Mouse (Mus musculus) midbrain, postnatal 0 days (tissue): ENCODE data around the gene Adam17. TPM values are rescaled to one million over a fixed set of nuclear protein-coding genes. Genes with fewer than 3 reads are reported as not detected.

Source experiments
- ATAC-seq: fragments of 200-750 bp; cut with Nextera tagmentation; 2 replicates; pipeline ENCODE4 v1.8.0; 2017; ENCODE audit warnings: moderate number of reproducible peaks, mild to moderate bottlenecking, moderate TSS enrichment, moderate library complexity; ENCODE audit not compliant: low FRiP score
- DNase-seq: peaks from one replicate; pipeline ENCODE4 v3.0.0-alpha.2; 2015; ENCODE audit warnings: low spot score
- H3K27ac ChIP-seq: fragments of 300-500 bp; sonication (generic); 2 replicates; pipeline ENCODE4 v1.5.1; 2014; ENCODE audit warnings: low read depth, mild to moderate bottlenecking, low read length, mixed read lengths
- H3K27me3 ChIP-seq: fragments of 300-500 bp; sonication (generic); 2 replicates; pipeline ENCODE4 v1.6.1; 2014; ENCODE audit warnings: low read length, control low read depth, mixed read lengths; ENCODE audit not compliant: insufficient read depth
- H3K36me3 ChIP-seq: fragments of 300-500 bp; sonication (generic); 2 replicates; pipeline ENCODE4 v1.6.1; 2014; ENCODE audit warnings: low read length, control low read depth, mixed read lengths; ENCODE audit not compliant: insufficient read depth
- H3K4me1 ChIP-seq: fragments of 300-500 bp; sonication (generic); 2 replicates; pipeline ENCODE4 v1.6.1; 2014; ENCODE audit warnings: mild to moderate bottlenecking, control low read depth, antibody characterized with exemption, low read length, mixed read lengths; ENCODE audit not compliant: insufficient read depth
- H3K4me2 ChIP-seq: fragments of 300-500 bp; sonication (generic); 2 replicates; pipeline ENCODE4 v1.6.1; 2014; ENCODE audit warnings: low read depth, mild to moderate bottlenecking, low read length, mixed read lengths; ENCODE audit not compliant: poor library complexity, severe bottlenecking
- H3K4me3 ChIP-seq: fragments of 300-500 bp; sonication (generic); 2 replicates; pipeline ENCODE4 v1.5.1; 2014; ENCODE audit warnings: low read depth, mild to moderate bottlenecking, low read length, moderate library complexity
- H3K9ac ChIP-seq: fragments of 300-500 bp; sonication (generic); replicated peaks from 2 replicates; pipeline ENCODE4 v1.6.1; 2014; ENCODE audit warnings: mild to moderate bottlenecking, low read length, moderate library complexity, mixed read lengths; ENCODE audit not compliant: poor library complexity, severe bottlenecking
- H3K9me3 ChIP-seq: fragments of 300-500 bp; sonication (generic); 2 replicates; pipeline ENCODE4 v1.6.1; 2016; ENCODE audit warnings: low read length, control low read depth
- CTCF ChIP-seq: IDR thresholded peaks from 2 replicates; pipeline ENCODE4 v1.5.1; 2016; ENCODE audit warnings: antibody characterized with exemption, mild to moderate bottlenecking
- WGBS: fragments of 180-500 bp; shearing (Covaris S2); extraction: QIAGEN DNeasy Blood & Tissue Kit; methylation state at CpG from one replicate; pipeline ENCODE4 v1.1.7; 2014; 5-methylcytosine and 5-hydroxymethylcytosine counted together
- polyA plus RNA-seq: library from polyadenylated mRNA; unstranded; fragments of >200 nt; fragmentation: Nextera tagmentation; extraction: Ambion mirVana; gene quantifications from 2 replicates; pipeline ENCODE4 v1.2.1, GENCODE M21; 2015
- total RNA-seq: library from RNA; depleted of rRNA; stranded (reverse); fragments of >200 nt; gene quantifications from 2 replicates; pipeline ENCODE4 v1.2.3, GENCODE M21; 2014; rRNA removed

The Adam17 gene
- total RNA-seq (17.0 and 23.7 TPM in 2 replicates), polyA plus RNA-seq (10.3 and 11.4 TPM in 2 replicates)

GRCm38 (mm10) chr12:21373100-21373819, at the start of gene Adam17:
Gene Adam17, minus strand, starts transcription at chr12:21373632.
- Histone ChIP-seq H3K27ac (peak within 1 kb of the TSS; percentile 96), H3K4me1 (no peaks in the 10 kb centered on the region), H3K9me3 (no peaks in the 10 kb centered on the region), H3K4me2 (peak within 1 kb of the TSS; percentile 75), H3K36me3 (no peaks in the 10 kb centered on the region), H3K4me3 (peak within 1 kb of the TSS; percentile 73), H3K9ac (peak within 1 kb of the TSS; percentile 86), H3K27me3 (no peaks in the 10 kb centered on the region)
- WGBS, result 0% methylated on average over 55 of the region's 55 CpGs
- peak; percentile 98 for ATAC-seq
- DNase-seq, result peak; percentile 97
- TF ChIP-seq CTCF, result peak; percentile 79

- TF ChIP-seq CTCF, result no peak
- no peaks in the 10 kb centered on the region for H3K27me3 ChIP-seq
- peak overlapping the region; percentile 91 for H3K27ac ChIP-seq
- H3K4me1 ChIP-seq, result peaks cover 4% of the 10 kb centered on the region; the same call in 1 of the 2 replicates
- no peaks in the 10 kb centered on the region for H3K36me3 ChIP-seq
- peak overlapping the region; percentile 99 for H3K4me3 ChIP-seq
- peak overlapping the region; percentile 81 for H3K9ac ChIP-seq
- no peaks in the 10 kb centered on the region for H3K9me3 ChIP-seq
- ATAC-seq (no peak), DNase-seq (peak; percentile 19)
- peak overlapping the region; percentile 53 for H3K4me2 ChIP-seq
- WGBS, result 21% methylated on average over 11 of the region's 11 CpGs
Measured at GRCm38 (mm10) chr12:21418621-21419131, 45.2 kb upstream of the Adam17 start.

- no peaks in the 10 kb centered on the region for H3K36me3 ChIP-seq
- H3K27me3 ChIP-seq, result no peaks in the 10 kb centered on the region
- H3K27ac ChIP-seq, result peak overlapping the region; percentile 91
- peak overlapping the region; percentile 53 for H3K4me2 ChIP-seq
- peaks cover 4% of the 10 kb centered on the region; the same call in 1 of the 2 replicates for H3K4me1 ChIP-seq
- no peaks in the 10 kb centered on the region for H3K9me3 ChIP-seq
- H3K4me3 ChIP-seq, result peak overlapping the region; percentile 99
- ATAC-seq, result no peak
- DNase-seq, result no peak
- H3K9ac ChIP-seq, result peak overlapping the region; percentile 81
- no peak for TF ChIP-seq CTCF
- WGBS, result 4% methylated on average over 10 of the region's 10 CpGs
Measured at GRCm38 (mm10) chr12:21418083-21418482, 44.7 kb upstream of the Adam17 start.

GRCm38 (mm10) chr12:21417100-21418070, 44.0 kb upstream of the Adam17 start, which contains the start of gene Ywhaq:
Gene Ywhaq, minus strand, starts transcription at chr12:21417637.
- Histone ChIP-seq H3K36me3 (no peaks in the 10 kb centered on the region), H3K4me2 (peak within 1 kb of the TSS; percentile 83), H3K27me3 (no peaks in the 10 kb centered on the region), H3K27ac (peak within 1 kb of the TSS; percentile 100), H3K4me3 (peak within 1 kb of the TSS; percentile 99), H3K4me1 (peaks cover 4% of the 10 kb centered on the region; the same call in 1 of the 2 replicates), H3K9me3 (no peaks in the 10 kb centered on the region), H3K9ac (peak within 1 kb of the TSS; percentile 100)
- under 1% methylated on average over 94 of the region's 103 CpGs for WGBS
- ATAC-seq, result peak; percentile 99
- DNase-seq, result peak; percentile 99
- no peak for TF ChIP-seq CTCF

GRCm38 (mm10) chr12:21416506-21416905, 43.1 kb upstream of the Adam17 start:
- Histone ChIP-seq H3K9ac (peak overlapping the region; percentile 74), H3K27ac (peak overlapping the region; percentile 57; the same call in 1 of the 2 replicates), H3K4me3 (peak overlapping the region; percentile 99), H3K36me3 (no peaks in the 10 kb centered on the region), H3K27me3 (no peaks in the 10 kb centered on the region), H3K4me1 (peaks cover 4% of the 10 kb centered on the region; the same call in 1 of the 2 replicates), H3K4me2 (peak overlapping the region; percentile 83), H3K9me3 (no peaks in the 10 kb centered on the region)
- WGBS, result 0% methylated on average over 13 of the region's 15 CpGs
- DNase-seq (no peak), ATAC-seq (no peak)
- no peak for TF ChIP-seq CTCF
